Mouse (Mus musculus) forebrain, embryonic 10.5 days (tissue): ENCODE data around the gene Tex33. TPM values are rescaled to one million over a fixed set of nuclear protein-coding genes. Genes with fewer than 3 reads are reported as not detected.

ENCODE experiments used
- microRNA-seq: library from miRNA; unstranded; fragments of <30 nt; microRNA quantifications from one replicate; pipeline ENCODE4, GENCODE M21; 2017
- polyA plus RNA-seq: library from polyadenylated mRNA; unstranded; fragments of >200 nt; fragmentation: Nextera tagmentation; extraction: Ambion mirVana; gene quantifications from 2 replicates; pipeline ENCODE4 v1.2.1, GENCODE M21; 2016

Gene Tex33
- polyA plus RNA-seq, 1 experiment from 2014 or later: not detected

Small RNA genes lying within 50 kb of the gene (microRNA-seq; reads per million reads assigned to microRNA genes)
- gene Mir7676-2: not detected

Other genes with a start within 250 kb of the Tex33 start
- 158 and 162 TPM in 2 replicates for gene Ift27, start 221.8 kb downstream of the Tex33 start, polyA plus RNA-seq
- gene Pvalb, start 189.5 kb downstream of the Tex33 start, polyA plus RNA-seq: not detected in 2 replicates
- gene Ncf4, start 151.1 kb downstream of the Tex33 start, polyA plus RNA-seq: 4.1 and 6.0 TPM in 2 replicates
- 0.42 and 0.43 TPM in 2 replicates for gene Csf2rb2, start 90.2 kb downstream of the Tex33 start, polyA plus RNA-seq
- gene Csf2rb, start 70.2 kb downstream of the Tex33 start, polyA plus RNA-seq: 3.3 and 3.9 TPM in 2 replicates
- 11.8 and 11.9 TPM in 2 replicates for gene Tst, start 10.0 kb upstream of the Tex33 start, polyA plus RNA-seq
- gene Mpst, start 10.5 kb upstream of the Tex33 start, polyA plus RNA-seq: 0.90 and 2.0 TPM in 2 replicates
- 56.8 and 57.1 TPM in 2 replicates for gene Kctd17, start 32.7 kb upstream of the Tex33 start, polyA plus RNA-seq
- gene Tmprss6, start 72.7 kb upstream of the Tex33 start, polyA plus RNA-seq: 0.30 and 0.39 TPM in 2 replicates
- gene Il2rb, start 99.4 kb upstream of the Tex33 start, polyA plus RNA-seq: not detected in 2 replicates
- 8.4 and 8.8 TPM in 2 replicates for gene C1qtnf6, start 135.5 kb upstream of the Tex33 start, polyA plus RNA-seq
- 0.09 TPM in 1 of 2 replicates, not detected in the other for gene Sstr3, start 148.8 kb upstream of the Tex33 start, polyA plus RNA-seq
- 3.1 and 6.1 TPM in 2 replicates for gene Rac2, start 176.9 kb upstream of the Tex33 start, polyA plus RNA-seq
- 4.5 TPM in 2 replicates for gene Cyth4, start 201.1 kb upstream of the Tex33 start, polyA plus RNA-seq